Mouse (Mus musculus) kidney, embryonic 14.5 days (tissue): ENCODE data around the gene Tspan32. TPM values are rescaled to one million over a fixed set of nuclear protein-coding genes. Genes with fewer than 3 reads are reported as not detected.
A peak's percentile ranks its signal among the peaks of the same experiment; 100 is the strongest.

ENCODE experiments used
- ATAC-seq: fragments of 200-750 bp; cut with Nextera tagmentation; 2 replicates; pipeline ENCODE4 v1.8.0; 2017; ENCODE audit warnings: moderate number of reproducible peaks, mild to moderate bottlenecking, moderate TSS enrichment, moderate library complexity; ENCODE audit not compliant: low FRiP score, low TSS enrichment
- H3K27ac ChIP-seq: fragments of 300-500 bp; sonication (generic); 2 replicates; pipeline ENCODE4 v1.5.1; 2014; ENCODE audit warnings: low read depth, mild to moderate bottlenecking, low read length, moderate library complexity, mixed read lengths
- H3K27me3 ChIP-seq: fragments of 300-500 bp; sonication (generic); 2 replicates; pipeline ENCODE4 v1.6.1; 2014; ENCODE audit warnings: mild to moderate bottlenecking, low read length; ENCODE audit not compliant: control insufficient read depth, insufficient read depth
- H3K36me3 ChIP-seq: fragments of 300-500 bp; sonication (generic); 2 replicates; pipeline ENCODE4 v1.6.1; 2014; ENCODE audit warnings: low read length, mixed read lengths; ENCODE audit not compliant: control insufficient read depth, insufficient read depth
- H3K4me1 ChIP-seq: fragments of 300-500 bp; sonication (generic); 2 replicates; pipeline ENCODE4 v1.6.1; 2014; ENCODE audit warnings: low read length, mixed read lengths; ENCODE audit not compliant: control insufficient read depth, insufficient read depth
- H3K4me2 ChIP-seq: fragments of 300-500 bp; sonication (generic); replicated peaks from 2 replicates; pipeline ENCODE4 v1.6.1; 2014; ENCODE audit warnings: low read depth, mild to moderate bottlenecking, low read length
- H3K4me3 ChIP-seq: fragments of 300-500 bp; sonication (generic); 2 replicates; pipeline ENCODE4 v1.5.1; 2014; ENCODE audit warnings: mild to moderate bottlenecking, low read length
- H3K9ac ChIP-seq: fragments of 300-500 bp; sonication (generic); 2 replicates; pipeline ENCODE4 v1.6.1; 2014; ENCODE audit warnings: low read depth, mild to moderate bottlenecking, low read length, moderate library complexity
- H3K9me3 ChIP-seq: fragments of 300-500 bp; sonication (generic); 2 replicates; pipeline ENCODE4 v1.6.1; 2016; ENCODE audit warnings: low read length; ENCODE audit not compliant: control insufficient read depth
- WGBS: fragments of 180-500 bp; shearing (Covaris S2); extraction: QIAGEN DNeasy Blood & Tissue Kit; methylation state at CpG from one replicate; pipeline ENCODE4 v1.1.7; 2014; 5-methylcytosine and 5-hydroxymethylcytosine counted together
- polyA plus RNA-seq: library from polyadenylated mRNA; unstranded; fragments of >200 nt; fragmentation: Nextera tagmentation; extraction: Ambion mirVana; gene quantifications from 2 replicates; pipeline ENCODE4 v1.2.1, GENCODE M21; 2014

Tspan32 gene
- polyA plus RNA-seq, 1 experiment from 2014 or later = 0.97 TPM

DNA sequence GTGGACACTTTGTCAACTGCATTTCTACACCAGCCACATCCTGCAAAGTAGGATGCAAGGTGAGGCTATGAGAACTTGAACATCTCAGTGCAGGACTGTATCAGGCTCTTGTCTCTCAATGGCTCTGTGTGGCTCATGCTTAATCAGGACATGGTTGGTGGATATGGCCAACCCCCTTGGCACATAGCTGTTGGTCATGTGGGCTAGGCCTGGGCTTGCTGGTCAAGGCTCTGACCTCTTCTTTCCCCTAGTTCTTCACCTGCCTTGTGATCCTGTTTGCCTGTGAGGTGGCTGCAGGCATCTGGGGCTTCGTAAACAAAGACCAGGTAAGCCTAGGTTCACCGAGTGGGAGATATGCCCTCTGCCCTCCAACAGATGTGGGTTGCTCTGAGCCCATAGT is 60.8 kb downstream of the Tspan32 start:
- H3K9me3 ChIP-seq = no peaks in the 10 kb centered on the region
- WGBS = 92% methylated on average over 2 of the region's 2 CpGs
- no peaks in the 10 kb centered on the region for H3K27me3 ChIP-seq
- H3K9ac ChIP-seq = no peak overlapping the region
- no peak overlapping the region for H3K4me2 ChIP-seq
- peaks cover 78% of the 10 kb centered on the region for H3K36me3 ChIP-seq
- ATAC-seq = no peak
- no peak overlapping the region for H3K4me3 ChIP-seq
- peaks cover 7% of the 10 kb centered on the region for H3K4me1 ChIP-seq
- no peak overlapping the region for H3K27ac ChIP-seq

DNA sequence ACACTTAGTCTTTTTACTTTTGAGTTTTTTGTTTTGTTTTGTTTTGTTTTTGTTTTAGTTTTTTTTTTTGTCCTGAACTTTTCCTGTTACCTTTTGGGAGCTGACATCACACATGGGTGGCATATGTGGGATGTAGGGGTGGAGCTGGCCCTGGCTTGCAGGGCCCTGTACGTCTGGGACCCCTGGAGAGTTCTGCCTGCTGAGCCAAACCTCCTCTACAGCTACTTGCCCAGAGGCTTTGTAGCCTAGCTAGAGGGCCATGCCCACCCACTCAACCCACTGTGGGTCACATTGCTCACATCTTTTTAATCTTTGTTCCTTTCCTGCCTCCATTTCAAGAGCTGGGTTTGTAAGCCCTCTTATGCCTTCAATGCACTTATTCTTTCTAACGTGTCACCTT is 62.6 kb downstream of the Tspan32 start:
- no peak overlapping the region for H3K4me2 ChIP-seq
- H3K27me3 ChIP-seq = no peaks in the 10 kb centered on the region
- no peak overlapping the region for H3K9ac ChIP-seq
- ATAC-seq = no peak
- peaks cover 66% of the 10 kb centered on the region for H3K36me3 ChIP-seq
- no peaks in the 10 kb centered on the region for H3K9me3 ChIP-seq
- peaks cover 9% of the 10 kb centered on the region for H3K4me1 ChIP-seq
- no peak overlapping the region for H3K4me3 ChIP-seq
- H3K27ac ChIP-seq = no peak overlapping the region
- WGBS = 78% methylated on average over 2 of the region's 2 CpGs

DNA sequence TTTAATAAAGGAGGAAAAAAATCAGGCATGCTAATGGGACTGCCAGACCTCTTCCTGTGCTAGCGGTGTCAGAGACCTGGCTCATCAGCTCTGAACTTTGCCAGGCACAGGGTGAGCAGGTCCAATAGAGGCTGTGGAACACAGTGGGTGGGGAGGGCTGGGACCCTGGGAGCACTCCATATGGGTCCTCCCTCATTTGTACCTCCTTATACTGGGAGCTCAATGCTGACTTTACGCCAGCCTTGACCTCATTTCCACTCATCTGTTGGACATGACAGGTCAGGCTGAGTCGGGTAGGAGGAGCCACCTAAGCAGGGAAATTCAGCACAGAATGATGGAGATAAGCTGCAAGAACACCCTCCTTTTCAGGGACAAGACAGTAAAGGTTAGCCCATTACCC is 63.1 kb downstream of the Tspan32 start:
- Histone ChIP-seq H3K4me3 (peak overlapping the region; percentile 89; the same call in 1 of the 2 replicates), H3K9ac (no peak overlapping the region), H3K4me2 (peak overlapping the region; percentile 40), H3K27me3 (no peaks in the 10 kb centered on the region), H3K9me3 (no peaks in the 10 kb centered on the region), H3K4me1 (peaks cover 9% of the 10 kb centered on the region), H3K27ac (peak overlapping the region; percentile 96; the same call in 1 of the 2 replicates), H3K36me3 (peaks cover 62% of the 10 kb centered on the region)
- no peak for ATAC-seq
- WGBS = 86% methylated on average over 3 of the region's 3 CpGs

DNA sequence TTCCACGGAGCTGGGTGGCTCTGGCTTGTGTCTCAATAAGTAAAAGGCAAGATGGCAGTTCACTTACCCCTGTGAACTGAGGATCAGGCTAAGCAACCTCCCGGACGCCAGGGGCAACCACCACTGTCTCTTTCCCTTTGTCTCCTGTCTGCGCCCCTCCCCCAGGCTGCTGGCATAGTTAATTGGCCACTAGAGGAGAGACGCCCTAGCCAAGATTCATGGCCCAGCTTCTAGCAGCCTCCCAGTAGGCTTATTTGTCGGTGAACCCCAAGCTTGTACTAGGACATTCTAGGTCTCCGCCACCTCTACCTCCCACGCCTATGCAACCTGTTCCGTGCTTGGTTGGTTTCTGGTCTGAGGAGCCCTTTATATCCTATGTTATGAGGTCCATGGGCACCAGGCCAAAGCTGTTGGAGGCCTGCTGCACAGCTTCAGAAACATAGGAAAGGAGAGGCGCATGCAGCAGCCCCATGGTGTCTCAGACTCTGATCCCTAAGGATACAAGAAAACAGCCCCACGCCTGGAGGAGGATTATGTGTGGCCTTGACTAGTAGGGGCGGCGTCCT is 63.6 kb downstream of the Tspan32 start:
- ATAC-seq = peak; percentile 3

GRCm38 (mm10) chr7:143068882-143069591 is 64.2 kb downstream of the Tspan32 start, which contains the start of gene Tssc4:
Gene Tssc4 (plus strand): TSS chr7:143069249.
- no peaks in the 10 kb centered on the region for H3K9me3 ChIP-seq
- peak within 1 kb of the TSS; percentile 93 for H3K4me2 ChIP-seq
- peaks cover 9% of the 10 kb centered on the region for H3K4me1 ChIP-seq
- H3K36me3 ChIP-seq = peaks cover 51% of the 10 kb centered on the region
- H3K4me3 ChIP-seq = peak within 1 kb of the TSS; percentile 89
- WGBS = under 1% methylated on average over 51 of the region's 51 CpGs
- peak; percentile 96 for ATAC-seq
- H3K9ac ChIP-seq = peak within 1 kb of the TSS; percentile 88
- H3K27me3 ChIP-seq = no peaks in the 10 kb centered on the region
- H3K27ac ChIP-seq = peak within 1 kb of the TSS; percentile 96

More for the DNA sequence above, 63.6 kb downstream of the Tspan32 start:
- no peaks in the 10 kb centered on the region for H3K9me3 ChIP-seq
- peak overlapping the region; percentile 40 for H3K4me2 ChIP-seq
- peaks cover 57% of the 10 kb centered on the region for H3K36me3 ChIP-seq
- peak overlapping the region; percentile 53 for H3K9ac ChIP-seq
- H3K27me3 ChIP-seq = no peaks in the 10 kb centered on the region
- WGBS = 45% methylated on average over 13 of the region's 13 CpGs
- peak overlapping the region; percentile 96 for H3K27ac ChIP-seq
- H3K4me1 ChIP-seq = peaks cover 9% of the 10 kb centered on the region
- H3K4me3 ChIP-seq = peak overlapping the region; percentile 89

Other genes starting within 250 kb of the Tspan32 start
- gene Th, start 73.9 kb upstream of the Tspan32 start, polyA plus RNA-seq = 0.10 and 0.22 TPM in 2 replicates
- gene Ascl2, start 35.8 kb upstream of the Tspan32 start, polyA plus RNA-seq = 0.43 and 0.67 TPM in 2 replicates
- 477 and 494 TPM in 2 replicates for gene Cd81, start 47.7 kb downstream of the Tspan32 start, polyA plus RNA-seq
- 74.4 and 95.1 TPM in 2 replicates for gene Tssc4, start 64.2 kb downstream of the Tspan32 start, polyA plus RNA-seq
- 4.4 and 4.9 TPM in 2 replicates for gene Trpm5, start 89.6 kb downstream of the Tspan32 start, polyA plus RNA-seq
- gene Kcnq1, start 101.3 kb downstream of the Tspan32 start, polyA plus RNA-seq = 4.0 and 5.4 TPM in 2 replicates